Mouse (Mus musculus) Patski (cell line): ENCODE data around the gene Cse1l. TPM values are rescaled to one million over a fixed set of nuclear protein-coding genes. Genes with fewer than 3 reads are reported as not detected.
A peak's percentile ranks its signal among the peaks of the same experiment; 100 is the strongest.

Source experiments
- ATAC-seq: fragments of 100-300 bp; one replicate; pipeline ENCODE4 v1.8.0; 2021
- CTCF ChIA-PET: fragments of 350-600 bp; sonication (Branson Sonifier 250); formaldehyde crosslinking; loops from one replicate; lab custom pipeline; 2022; ENCODE audit warnings: inconsistent platforms; lab: Charles Lee
- POLR2A ChIA-PET: fragments of 350-600 bp; sonication (Branson Sonifier 250); formaldehyde crosslinking; loops from one replicate; lab custom pipeline; 2022; ENCODE audit warnings: antibody characterized with exemption, inconsistent platforms; lab: Charles Lee
- DNase-seq: peaks from one replicate; pipeline ENCODE4 v3.0.0-alpha.2; 2011; ENCODE audit warnings: low read depth, low spot score
- H3K27me3 ChIP-seq: fragments of 371-371 bp; one replicate; pipeline ENCODE4 v1.5.1; 2021
- CTCF ChIP-seq: fragments of 100-300 bp; IDR thresholded peaks from one replicate; pipeline ENCODE4 v1.5.1; 2021
- in situ Hi-C: fragments of 300-500 bp; cut with MboI; formaldehyde crosslinking; loops from 3 replicates; pipeline ENCODE4 v1.11.1; 2018; ENCODE audit warnings: low pct_unique_long_range_greater_than_20kb, mixed read lengths
- polyA plus RNA-seq: library from polyadenylated mRNA; unstranded; gene quantifications from one replicate; pipeline ENCODE4 v1.2.3, GENCODE M21; 2021

Cse1l gene
- polyA plus RNA-seq, 1 experiment from 2014 or later: 71.6 TPM

- no peak for ATAC-seq
- ChIA-PET CTCF (no interaction called here), POLR2A (no interaction called here)
- no peak for TF ChIP-seq CTCF
- peak; percentile 28 for DNase-seq
- no peaks in the 10 kb centered on the region for H3K27me3 ChIP-seq
- in situ Hi-C loops: no loop called here
These were observed 37.3 kb downstream of the Cse1l start for GRCm38 (mm10) chr2:166943146-166943545.

- ChIA-PET POLR2A (no interaction called here), CTCF (interaction anchor here (1.3 to 2.4 kb wide), 3 partner anchors 12 to 60 kb away, joined by 3 to 7 read pairs (median 5); no protein-coding TSS in a partner anchor)
- no peak for ATAC-seq
- H3K27me3 ChIP-seq: no peaks in the 10 kb centered on the region
- no peak for TF ChIP-seq CTCF
- in situ Hi-C loops: no loop called here
- no peak for DNase-seq
These were observed 38.5 kb downstream of the Cse1l start for GRCm38 (mm10) chr2:166944346-166944745.

- ATAC-seq: no peak
- ChIA-PET POLR2A (interaction anchor here (0.6 kb wide), 1 partner anchor 20 kb away, joined by 3 read pairs; no protein-coding TSS in a partner anchor), CTCF (interaction anchor here (1.3 to 2.4 kb wide), 3 partner anchors 11 to 59 kb away, joined by 3 to 7 read pairs (median 5); no protein-coding TSS in a partner anchor)
- TF ChIP-seq CTCF: peak; percentile 58
- no peak for DNase-seq
- no peaks in the 10 kb centered on the region for H3K27me3 ChIP-seq
- in situ Hi-C loops: no loop called here
These were observed 39.6 kb downstream of the Cse1l start for GRCm38 (mm10) chr2:166945456-166945855.

- in situ Hi-C loops: no loop called here
- ChIA-PET POLR2A (no interaction called here), CTCF (interaction anchor here (1.4 kb wide), 1 partner anchor 8 kb away, joined by 3 read pairs; no protein-coding TSS in a partner anchor)
- H3K27me3 ChIP-seq: no peaks in the 10 kb centered on the region
- no peak for TF ChIP-seq CTCF
- DNase-seq: no peak
- no peak for ATAC-seq
These were observed 42.4 kb downstream of the Cse1l start for GRCm38 (mm10) chr2:166948246-166948645.

GRCm38 (mm10) chr2:166948936-166949335, 43.1 kb downstream of the Cse1l start:
- DNase-seq: no peak
- no peak for TF ChIP-seq CTCF
- no peaks in the 10 kb centered on the region for H3K27me3 ChIP-seq
- in situ Hi-C loops: no loop called here
- ATAC-seq: no peak
- POLR2A ChIA-PET: interaction anchor here (0.6 kb wide), 1 partner anchor 9 kb away, joined by 4 read pairs; no protein-coding TSS in a partner anchor
- CTCF ChIA-PET: interaction anchor here (1.4 to 1.9 kb wide), 2 partner anchors 8 to 14 kb away, joined by 3 to 5 read pairs; no protein-coding TSS in a partner anchor

GRCm38 (mm10) chr2:166950853-166951648, 45.2 kb downstream of the Cse1l start:
- no peak for ATAC-seq
- ChIA-PET POLR2A (interaction anchor here (0.8 kb wide), 1 partner anchor 10 kb away, joined by 3 read pairs; no protein-coding TSS in a partner anchor), CTCF (interaction anchor here (0.6 to 1.7 kb wide), 3 partner anchors 12 to 53 kb away, joined by 3 to 4 read pairs (median 3); no protein-coding TSS in a partner anchor)
- in situ Hi-C loops: no loop called here
- TF ChIP-seq CTCF: peak; percentile 14
- no peak for DNase-seq
- H3K27me3 ChIP-seq: no peaks in the 10 kb centered on the region

GRCm38 (mm10) chr2:166952151-166952550, 46.3 kb downstream of the Cse1l start:
- in situ Hi-C loops: no loop called here
- POLR2A ChIA-PET: no interaction called here
- no peaks in the 10 kb centered on the region for H3K27me3 ChIP-seq
- DNase-seq: no peak
- no peak for ATAC-seq
- TF ChIP-seq CTCF: no peak
- CTCF ChIA-PET: no interaction called here

- in situ Hi-C loops: loop anchor here (5.0 kb wide), 1 partner anchor 45 kb away; no protein-coding TSS in a partner anchor
These were observed 51.0 kb downstream of the Cse1l start for GRCm38 (mm10) chr2:166956805-166957204.

GRCm38 (mm10) chr2:166960648-166961330, 54.9 kb downstream of the Cse1l start:
- POLR2A ChIA-PET: interaction anchor here (0.9 kb wide), 1 partner anchor 10 kb away, joined by 3 read pairs; no protein-coding TSS in a partner anchor
- DNase-seq (no peak), ATAC-seq (no peak)
- H3K27me3 ChIP-seq: no peaks in the 10 kb centered on the region
- TF ChIP-seq CTCF: no peak
- CTCF ChIA-PET: interaction anchor here (1.3 to 1.4 kb wide), 2 partner anchors 27 to 39 kb away, joined by 3 to 4 read pairs; no protein-coding TSS in a partner anchor
- in situ Hi-C loops: no loop called here

More at GRCm38 (mm10) chr2:166956805-166957204, 51.0 kb downstream of the Cse1l start:
- CTCF ChIA-PET: interaction anchor here (0.6 to 3.3 kb wide), 14 partner anchors 9 to 70 kb away, joined by 3 to 21 read pairs (median 5); no protein-coding TSS in a partner anchor
- peak; percentile 69 for TF ChIP-seq CTCF
- POLR2A ChIA-PET: no interaction called here
- no peaks in the 10 kb centered on the region for H3K27me3 ChIP-seq
- ATAC-seq (no peak), DNase-seq (peak; percentile 13)

- POLR2A ChIA-PET: no interaction called here
These were observed 57.4 kb downstream of the Cse1l start for GRCm38 (mm10) chr2:166963257-166963656.

More at GRCm38 (mm10) chr2:166963257-166963656, 57.4 kb downstream of the Cse1l start:
- in situ Hi-C loops: no loop called here
- CTCF ChIA-PET: interaction anchor here (1.1 to 1.6 kb wide), 2 partner anchors 14 to 41 kb away, joined by 3 to 5 read pairs; no protein-coding TSS in a partner anchor
- no peak for ATAC-seq
- no peak for TF ChIP-seq CTCF
- no peaks in the 10 kb centered on the region for H3K27me3 ChIP-seq
- DNase-seq: no peak
